Mouse (Mus musculus): Measurements from ENCODE around the gene Olfr609. TPM values are rescaled to one million over a fixed set of nuclear protein-coding genes. Genes with fewer than 3 reads are reported as not detected.
"Not testable (repeated sequence)": the region's sequence is repeated elsewhere in the genome, so short reads cannot be mapped to it uniquely, and the experiment has no call there.

Gene Olfr609
- polyA plus RNA-seq (2014; fragmentation: Nextera tagmentation; extraction: Ambion mirVana): not detected in 2 replicates

DNA sequence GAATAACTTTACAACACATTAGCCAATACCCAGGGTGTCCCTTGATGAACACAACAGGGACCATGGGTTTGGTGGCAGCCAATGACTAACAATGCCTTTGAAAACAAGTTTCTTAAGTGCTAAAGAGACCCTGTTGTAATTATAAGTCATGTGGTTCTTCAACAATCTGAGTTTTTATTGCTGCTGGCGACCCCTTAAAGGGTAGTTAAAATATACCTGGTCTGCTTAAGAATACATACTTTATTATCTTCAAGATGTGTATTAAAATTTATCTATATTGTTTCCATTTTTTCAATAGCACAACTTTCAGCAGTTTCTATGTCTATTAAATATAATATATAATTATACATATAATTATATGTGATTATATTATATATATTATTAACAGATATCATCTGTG is at the start of gene Olfr609:
Olfr609 (minus strand) TSS at position 101 of the 400 bp plus-strand sequence.
- Histone ChIP-seq H3K27ac (ENCODE audit: low read depth, low read length) (no peak within 1 kb of the TSS), H3K9ac (ENCODE audit: low read depth, low read length) (no peak within 1 kb of the TSS), H3K4me3 (ENCODE audit: low read length) (no peak within 1 kb of the TSS), H3K36me3 (ENCODE audit: control insufficient read depth, insufficient read depth, low read length) (no peaks in the 10 kb centered on the region), H3K4me1 (ENCODE audit: control insufficient read depth, insufficient read depth, low read length) (no peaks in the 10 kb centered on the region), H3K27me3 (ENCODE audit: control insufficient read depth, insufficient read depth, low read length) (no peaks in the 10 kb centered on the region), H3K4me2 (replicated peaks; ENCODE audit: low read depth, low read length) (no peak within 1 kb of the TSS), H3K9me3 (ENCODE audit: control insufficient read depth, low read length) (no peaks in the 10 kb centered on the region)
- WGBS: 66% methylated on average over 1 of the region's 1 CpGs
- ATAC-seq (ENCODE audit: low FRiP score, low TSS enrichment): no peak

DNA sequence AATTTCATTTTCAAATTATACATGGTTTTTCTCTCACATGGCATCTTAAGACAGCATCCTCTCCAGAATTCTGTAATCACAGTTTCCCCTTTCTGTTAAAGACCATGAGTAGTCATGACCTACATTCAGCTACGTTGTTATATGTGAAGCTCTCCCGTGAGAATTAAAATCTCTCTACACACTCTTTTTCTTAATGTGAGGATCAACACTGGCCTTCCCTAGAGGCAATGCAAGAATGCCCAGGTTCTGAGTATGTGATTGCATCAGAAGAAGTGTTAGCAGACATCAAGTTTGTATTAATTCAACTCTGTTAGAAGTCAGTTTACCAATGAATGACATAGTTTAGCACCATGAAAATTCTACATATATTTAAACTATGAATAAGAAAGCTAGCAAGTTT is 44.8 kb upstream of the Olfr609 start, which contains the start of gene Olfr612:
Olfr612 (minus strand) TSS at position 101 of the 400 bp plus-strand sequence.
- not testable (repeated sequence) for H3K36me3 ChIP-seq (ENCODE audit: control insufficient read depth, insufficient read depth, low read length); H3K9me3 ChIP-seq (ENCODE audit: control insufficient read depth, low read length); H3K9ac ChIP-seq (ENCODE audit: low read depth, low read length); H3K27me3 ChIP-seq (ENCODE audit: control insufficient read depth, insufficient read depth, low read length); H3K4me3 ChIP-seq (ENCODE audit: low read length); H3K27ac ChIP-seq (ENCODE audit: low read depth, low read length); H3K4me1 ChIP-seq (ENCODE audit: control insufficient read depth, insufficient read depth, low read length); ATAC-seq (ENCODE audit: low FRiP score, low TSS enrichment); H3K4me2 ChIP-seq (replicated peaks; ENCODE audit: low read depth, low read length)
- WGBS: 84% methylated on average over 2 of the region's 2 CpGs

DNA sequence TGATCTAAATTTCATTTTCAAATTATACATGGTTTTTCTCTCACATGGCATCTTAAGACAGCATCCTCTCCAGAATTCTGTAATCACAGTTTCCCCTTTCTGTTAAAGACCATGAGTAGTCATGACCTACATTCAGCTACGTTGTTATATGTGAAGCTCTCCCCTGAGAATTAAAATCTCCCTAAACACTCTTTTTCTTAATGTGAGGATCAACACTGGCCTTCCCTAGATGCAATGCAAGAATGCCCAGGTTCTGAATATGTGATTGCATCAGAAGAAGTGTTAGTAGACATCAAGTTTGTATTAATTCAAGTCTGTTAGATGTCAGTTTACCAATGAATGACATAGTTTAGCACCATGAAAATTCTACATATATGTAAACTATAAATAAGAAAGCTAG is 22.9 kb upstream of the Olfr609 start, which contains the start of gene Olfr611:
Olfr611 (minus strand) TSS at position 101 of the 400 bp plus-strand sequence.
- not testable (repeated sequence) for H3K36me3 ChIP-seq (ENCODE audit: control insufficient read depth, insufficient read depth, low read length); H3K27me3 ChIP-seq (ENCODE audit: control insufficient read depth, insufficient read depth, low read length); ATAC-seq (ENCODE audit: low FRiP score, low TSS enrichment); H3K9me3 ChIP-seq (ENCODE audit: control insufficient read depth, low read length); H3K4me3 ChIP-seq (ENCODE audit: low read length); H3K4me1 ChIP-seq (ENCODE audit: control insufficient read depth, insufficient read depth, low read length); H3K9ac ChIP-seq (ENCODE audit: low read depth, low read length); H3K27ac ChIP-seq (ENCODE audit: low read depth, low read length); H3K4me2 ChIP-seq (replicated peaks; ENCODE audit: low read depth, low read length)
- WGBS: 71% methylated on average over 1 of the region's 1 CpGs

DNA sequence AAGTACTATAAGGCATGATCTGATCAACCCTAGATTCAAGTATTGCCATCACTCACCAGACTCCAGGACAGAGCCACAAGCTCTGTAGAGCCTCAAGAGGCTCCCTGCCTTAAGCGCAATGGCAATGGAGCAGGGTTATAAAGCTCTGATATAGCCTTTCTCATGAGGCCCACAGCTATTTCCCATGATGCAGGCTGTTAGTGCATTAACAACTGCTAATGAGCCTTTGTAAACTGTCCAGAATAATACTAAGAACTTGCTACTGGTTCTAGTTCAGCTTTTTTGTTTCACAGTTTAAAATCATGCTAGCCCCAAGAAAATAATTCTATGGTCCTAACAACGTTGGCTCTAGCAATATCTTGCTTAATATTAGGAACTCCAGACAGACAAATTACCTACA is 14.2 kb upstream of the Olfr609 start, which contains the start of gene Olfr610:
Olfr610 (minus strand) TSS at position 101 of the 400 bp plus-strand sequence.
- Histone ChIP-seq H3K4me3 (ENCODE audit: low read length) (no peak within 1 kb of the TSS), H3K27ac (ENCODE audit: low read depth, low read length) (no peak within 1 kb of the TSS), H3K9me3 (ENCODE audit: control insufficient read depth, low read length) (no peaks in the 10 kb centered on the region), H3K36me3 (ENCODE audit: control insufficient read depth, insufficient read depth, low read length) (no peaks in the 10 kb centered on the region), H3K4me2 (replicated peaks; ENCODE audit: low read depth, low read length) (no peak within 1 kb of the TSS), H3K4me1 (ENCODE audit: control insufficient read depth, insufficient read depth, low read length) (no peaks in the 10 kb centered on the region), H3K9ac (ENCODE audit: low read depth, low read length) (no peak within 1 kb of the TSS), H3K27me3 (ENCODE audit: control insufficient read depth, insufficient read depth, low read length) (no peaks in the 10 kb centered on the region)
- ATAC-seq (ENCODE audit: low FRiP score, low TSS enrichment): no peak
- WGBS: 86% methylated on average over 2 of the region's 2 CpGs

DNA sequence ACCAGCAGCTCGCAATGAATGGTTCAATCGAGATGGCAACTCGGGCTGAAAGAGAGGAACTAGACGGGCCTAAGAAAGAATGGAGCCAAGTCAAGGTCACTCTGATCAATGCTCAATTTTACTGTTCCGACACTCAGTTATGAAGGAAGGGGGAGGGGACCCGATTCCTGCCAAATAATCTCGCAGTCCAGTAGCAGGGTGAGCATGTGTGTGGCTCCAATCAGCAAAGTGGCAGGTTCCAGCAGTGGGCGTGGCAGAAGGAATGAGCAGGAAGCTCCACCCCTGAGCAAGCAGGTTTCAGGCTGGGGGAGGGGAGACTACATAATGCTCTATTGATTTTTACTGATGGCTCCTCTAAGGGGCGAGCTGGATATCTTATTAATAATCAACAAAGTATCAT is 20.8 kb downstream of the Olfr609 start:
- H3K9ac ChIP-seq (ENCODE audit: low read depth, low read length); H3K27ac ChIP-seq (ENCODE audit: low read depth, low read length); H3K27me3 ChIP-seq (ENCODE audit: control insufficient read depth, insufficient read depth, low read length); H3K9me3 ChIP-seq (ENCODE audit: control insufficient read depth, low read length); ATAC-seq (ENCODE audit: low FRiP score, low TSS enrichment); H3K36me3 ChIP-seq (ENCODE audit: control insufficient read depth, insufficient read depth, low read length); H3K4me3 ChIP-seq (ENCODE audit: low read length); H3K4me2 ChIP-seq (replicated peaks; ENCODE audit: low read depth, low read length); H3K4me1 ChIP-seq (ENCODE audit: control insufficient read depth, insufficient read depth, low read length): not testable (repeated sequence)
- WGBS: 87% methylated on average over 9 of the region's 9 CpGs

DNA sequence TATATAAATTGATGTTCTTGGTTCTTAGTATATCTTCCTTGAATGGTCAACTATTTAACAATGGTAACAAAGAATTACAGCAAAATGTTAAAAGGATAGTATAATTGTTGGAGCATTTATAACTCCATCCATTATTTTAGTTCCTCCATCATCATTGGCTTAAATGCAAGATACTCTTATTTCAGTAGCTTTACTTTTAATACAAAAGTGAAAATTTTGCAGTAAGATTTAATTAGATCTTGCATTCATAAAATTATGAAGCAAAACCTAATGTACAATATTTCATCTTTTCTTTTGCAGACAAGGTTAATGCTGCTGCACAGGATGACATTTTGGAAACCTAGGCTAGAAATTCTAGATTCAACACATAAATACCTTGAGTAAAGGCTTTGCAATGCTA is 28.3 kb downstream of the Olfr609 start, which contains the start of gene Olfr608:
Olfr608 (plus strand) TSS at position 301 of the 400 bp plus-strand sequence.
- Histone ChIP-seq H3K4me3 (ENCODE audit: low read length) (no peak within 1 kb of the TSS), H3K9ac (ENCODE audit: low read depth, low read length) (no peak within 1 kb of the TSS), H3K27ac (ENCODE audit: low read depth, low read length) (no peak within 1 kb of the TSS), H3K27me3 (ENCODE audit: control insufficient read depth, insufficient read depth, low read length) (no peaks in the 10 kb centered on the region), H3K4me1 (ENCODE audit: control insufficient read depth, insufficient read depth, low read length) (no peaks in the 10 kb centered on the region), H3K4me2 (replicated peaks; ENCODE audit: low read depth, low read length) (no peak within 1 kb of the TSS), H3K36me3 (ENCODE audit: control insufficient read depth, insufficient read depth, low read length) (no peaks in the 10 kb centered on the region), H3K9me3 (ENCODE audit: control insufficient read depth, low read length) (no peaks in the 10 kb centered on the region)
- ATAC-seq (ENCODE audit: low FRiP score, low TSS enrichment): no peak

DNA sequence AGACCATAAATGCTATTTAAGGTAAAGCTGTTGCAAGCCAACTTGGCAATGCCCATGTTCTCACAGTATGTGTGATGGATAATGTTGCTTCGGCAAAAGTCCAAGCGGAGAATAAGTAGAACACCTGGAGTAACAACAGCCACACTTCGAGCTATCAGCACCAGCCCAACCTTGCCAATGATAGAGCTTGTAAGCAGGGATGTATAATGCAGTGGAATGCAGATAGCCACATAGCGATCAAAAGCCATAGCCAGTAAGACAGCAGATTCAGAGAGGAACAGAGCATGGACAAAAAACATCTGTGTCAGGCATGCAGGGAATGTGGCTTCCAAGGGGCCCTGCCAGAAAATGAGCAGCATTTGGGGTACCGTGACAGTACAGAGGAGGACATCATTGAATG is 37.3 kb downstream of the Olfr609 start:
- no peak overlapping the region for H3K27ac ChIP-seq (ENCODE audit: low read depth, low read length)
- no peaks in the 10 kb centered on the region for H3K36me3 ChIP-seq (ENCODE audit: control insufficient read depth, insufficient read depth, low read length)
- H3K4me1 ChIP-seq (ENCODE audit: control insufficient read depth, insufficient read depth, low read length): no peaks in the 10 kb centered on the region
- no peaks in the 10 kb centered on the region for H3K27me3 ChIP-seq (ENCODE audit: control insufficient read depth, insufficient read depth, low read length)
- ATAC-seq (ENCODE audit: low FRiP score, low TSS enrichment): no peak
- WGBS: 88% methylated on average over 5 of the region's 5 CpGs
- no peak overlapping the region for H3K4me2 ChIP-seq (replicated peaks; ENCODE audit: low read depth, low read length)
- H3K4me3 ChIP-seq (ENCODE audit: low read length): no peak overlapping the region
- H3K9ac ChIP-seq (ENCODE audit: low read depth, low read length): no peak overlapping the region
- H3K9me3 ChIP-seq (ENCODE audit: control insufficient read depth, low read length): no peaks in the 10 kb centered on the region

DNA sequence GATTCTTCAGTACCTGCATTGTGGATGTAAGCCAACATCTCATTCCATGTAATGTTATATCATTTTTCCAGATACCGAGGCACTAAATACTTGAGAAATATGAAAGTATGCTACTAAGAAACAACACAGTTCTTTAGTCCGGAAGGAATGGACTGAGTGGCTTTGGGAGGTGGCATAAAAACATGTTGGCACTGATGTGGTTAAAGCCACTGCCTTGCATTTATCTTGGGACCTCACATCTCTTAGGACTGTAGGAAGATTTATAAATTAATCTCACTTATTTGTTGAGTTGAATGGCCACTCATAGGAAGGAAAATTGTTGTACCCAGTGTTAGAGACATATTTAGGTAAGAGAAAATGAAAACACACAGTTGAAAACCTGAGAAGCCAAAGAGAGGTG is 49.1 kb downstream of the Olfr609 start, which contains the start of gene Olfr606:
Olfr606 (plus strand) TSS at position 301 of the 400 bp plus-strand sequence.
- Histone ChIP-seq H3K4me2 (replicated peaks; ENCODE audit: low read depth, low read length) (no peak within 1 kb of the TSS), H3K4me1 (ENCODE audit: control insufficient read depth, insufficient read depth, low read length) (no peaks in the 10 kb centered on the region), H3K9ac (ENCODE audit: low read depth, low read length) (no peak within 1 kb of the TSS), H3K4me3 (ENCODE audit: low read length) (no peak within 1 kb of the TSS), H3K27ac (ENCODE audit: low read depth, low read length) (no peak within 1 kb of the TSS), H3K36me3 (ENCODE audit: control insufficient read depth, insufficient read depth, low read length) (no peaks in the 10 kb centered on the region), H3K9me3 (ENCODE audit: control insufficient read depth, low read length) (no peaks in the 10 kb centered on the region), H3K27me3 (ENCODE audit: control insufficient read depth, insufficient read depth, low read length) (no peaks in the 10 kb centered on the region)
- 86% methylated on average over 2 of the region's 2 CpGs for WGBS
- no peak for ATAC-seq (ENCODE audit: low FRiP score, low TSS enrichment)

DNA sequence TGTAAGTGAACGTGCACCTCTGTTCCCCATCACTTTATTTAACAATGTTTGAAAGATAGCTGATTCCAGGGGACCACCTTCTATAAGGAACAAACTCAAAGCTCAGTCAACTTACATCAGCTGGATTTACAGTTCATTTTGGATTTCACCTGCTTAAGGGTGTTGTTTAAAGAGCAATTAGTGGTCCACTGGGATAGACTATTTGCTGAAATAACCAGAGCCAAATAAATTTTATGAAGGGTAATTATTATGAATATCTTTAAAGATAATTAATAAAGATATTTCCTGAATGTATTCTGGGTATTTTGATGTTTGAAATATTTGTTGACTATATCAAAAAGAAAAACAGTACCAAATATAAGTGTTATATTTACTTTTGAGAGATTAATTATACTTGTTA is 52.5 kb downstream of the Olfr609 start, which contains the start of gene Olfr605:
Olfr605 (minus strand) TSS at position 101 of the 400 bp plus-strand sequence.
- no peaks in the 10 kb centered on the region for H3K9me3 ChIP-seq (ENCODE audit: control insufficient read depth, low read length)
- 97% methylated on average over 1 of the region's 1 CpGs for WGBS
- H3K4me1 ChIP-seq (ENCODE audit: control insufficient read depth, insufficient read depth, low read length): no peaks in the 10 kb centered on the region
- no peak for ATAC-seq (ENCODE audit: low FRiP score, low TSS enrichment)
- H3K36me3 ChIP-seq (ENCODE audit: control insufficient read depth, insufficient read depth, low read length): no peaks in the 10 kb centered on the region
- no peaks in the 10 kb centered on the region for H3K27me3 ChIP-seq (ENCODE audit: control insufficient read depth, insufficient read depth, low read length)
- H3K4me2 ChIP-seq (replicated peaks; ENCODE audit: low read depth, low read length): no peak within 1 kb of the TSS
- H3K9ac ChIP-seq (ENCODE audit: low read depth, low read length): no peak within 1 kb of the TSS
- H3K4me3 ChIP-seq (ENCODE audit: low read length): no peak within 1 kb of the TSS
- no peak within 1 kb of the TSS for H3K27ac ChIP-seq (ENCODE audit: low read depth, low read length)

Data from kidney, embryonic 14.5 days (tissue).